Mouse (Mus musculus): Measurements from ENCODE around the gene Atp6v0e. TPM values are rescaled to one million over a fixed set of nuclear protein-coding genes. Genes with fewer than 3 reads are reported as not detected.
A peak's percentile ranks its signal among the peaks of the same experiment; 100 is the strongest.

The Atp6v0e gene
- 10 to 100 TPM; 34.5 to 46.9 (median 43.4) TPM for total RNA-seq (2022)

GRCm38 (mm10) chr17:26662978-26663683, at the start of gene Atp6v0e:
Gene Atp6v0e, plus strand, starts transcription at chr17:26663231.
- DNase-seq (ENCODE audit: low spot score in 2 of 2), result peak; percentile 84 to 91

- no peak for DNase-seq (ENCODE audit: low spot score in 2 of 2)
These were observed 48.7 kb upstream of the Atp6v0e start for GRCm38 (mm10) chr17:26614286-26614685.

- no peak for DNase-seq (ENCODE audit: low spot score in 2 of 2)
These were observed 48.1 kb upstream of the Atp6v0e start for GRCm38 (mm10) chr17:26614708-26615486.

GRCm38 (mm10) chr17:26616696-26617095, 46.3 kb upstream of the Atp6v0e start:
- no peak for DNase-seq (ENCODE audit: low spot score in 2 of 2)

- DNase-seq (ENCODE audit: low spot score in 2 of 2), result no peak
These were observed 44.5 kb upstream of the Atp6v0e start for GRCm38 (mm10) chr17:26618498-26618897.

GRCm38 (mm10) chr17:26619577-26619976, 43.5 kb upstream of the Atp6v0e start:
- no peak for DNase-seq (ENCODE audit: low spot score in 2 of 2)

GRCm38 (mm10) chr17:26620292-26620691, 42.7 kb upstream of the Atp6v0e start:
- no peak for DNase-seq (ENCODE audit: low spot score in 2 of 2)

- DNase-seq (ENCODE audit: low spot score in 2 of 2), result peak in 1 of 2 experiments; percentile 58
These were observed 42.0 kb upstream of the Atp6v0e start for GRCm38 (mm10) chr17:26620786-26621766.

- DNase-seq (ENCODE audit: low spot score in 2 of 2), result no peak
These were observed 41.1 kb upstream of the Atp6v0e start for GRCm38 (mm10) chr17:26621912-26622311.

GRCm38 (mm10) chr17:26623991-26624390, 39.0 kb upstream of the Atp6v0e start:
- no peak for DNase-seq (ENCODE audit: low spot score in 2 of 2)

GRCm38 (mm10) chr17:26624999-26625398, 38.0 kb upstream of the Atp6v0e start:
- DNase-seq (ENCODE audit: low spot score in 2 of 2), result no peak

- DNase-seq (ENCODE audit: low spot score in 2 of 2), result no peak
These were observed 37.5 kb upstream of the Atp6v0e start for GRCm38 (mm10) chr17:26625521-26626010.

GRCm38 (mm10) chr17:26628479-26628878, 34.6 kb upstream of the Atp6v0e start:
- no peak for DNase-seq (ENCODE audit: low spot score in 2 of 2)

- DNase-seq (ENCODE audit: low spot score in 2 of 2), result no peak
These were observed 34.1 kb upstream of the Atp6v0e start for GRCm38 (mm10) chr17:26628936-26629335.

GRCm38 (mm10) chr17:26631811-26632327, 31.2 kb upstream of the Atp6v0e start:
- DNase-seq (ENCODE audit: low spot score in 2 of 2), result peak in 1 of 2 experiments; percentile 85

- no peak for DNase-seq (ENCODE audit: low spot score in 2 of 2)
These were observed 29.8 kb upstream of the Atp6v0e start for GRCm38 (mm10) chr17:26633186-26633585.

- DNase-seq (ENCODE audit: low spot score in 2 of 2), result no peak
These were observed 29.1 kb upstream of the Atp6v0e start for GRCm38 (mm10) chr17:26633926-26634325.

- DNase-seq (ENCODE audit: low spot score in 2 of 2), result no peak
These were observed 28.5 kb upstream of the Atp6v0e start for GRCm38 (mm10) chr17:26634539-26634938.

- DNase-seq (ENCODE audit: low spot score in 2 of 2), result no peak
These were observed 27.1 kb upstream of the Atp6v0e start for GRCm38 (mm10) chr17:26635951-26636350.

GRCm38 (mm10) chr17:26637851-26638250, 25.2 kb upstream of the Atp6v0e start:
- DNase-seq (ENCODE audit: low spot score in 2 of 2), result no peak

- DNase-seq (ENCODE audit: low spot score in 2 of 2), result no peak
These were observed 24.4 kb upstream of the Atp6v0e start for GRCm38 (mm10) chr17:26638655-26639054.
